Mouse (Mus musculus): ENCODE results near the gene Ccdc155.
"Not testable (repeated sequence)": the region's sequence is repeated elsewhere in the genome, so short reads cannot be mapped to it uniquely, and the experiment has no call there.

Gene Ccdc155

GRCm38 (mm10) chr7:45191161-45191560 is 13.5 kb downstream of the Ccdc155 start:
- no peak for DNase-seq (ENCODE audit: low spot score in 2 of 2)

- no peak for DNase-seq (ENCODE audit: low spot score in 2 of 2)
Observed at GRCm38 (mm10) chr7:45190186-45190585, 14.5 kb downstream of the Ccdc155 start.

- DNase-seq (ENCODE audit: low spot score in 2 of 2) = no peak
Observed at GRCm38 (mm10) chr7:45189600-45189999, 15.1 kb downstream of the Ccdc155 start.

DNA sequence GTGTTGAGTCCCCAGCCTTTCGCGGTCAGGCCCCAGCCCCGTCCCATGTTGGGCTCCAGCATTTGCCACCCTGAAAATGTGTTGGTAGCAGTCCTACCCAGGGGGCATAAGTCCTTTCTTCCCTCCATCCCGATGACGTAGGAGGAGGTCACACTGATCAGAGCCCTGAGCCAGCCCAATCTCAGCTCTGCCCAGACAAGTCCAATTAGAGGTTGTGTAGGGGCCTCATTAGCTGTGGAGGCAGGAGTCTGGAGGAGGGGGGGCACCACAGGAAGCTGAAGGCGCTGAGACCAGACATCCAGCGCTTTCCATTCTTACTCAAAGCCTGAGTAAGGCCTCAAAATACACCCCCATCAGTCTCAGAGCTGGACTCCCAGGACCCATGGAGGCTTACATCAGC is 18.8 kb downstream of the Ccdc155 start:
- no peak for DNase-seq (ENCODE audit: low spot score in 2 of 2)

DNA sequence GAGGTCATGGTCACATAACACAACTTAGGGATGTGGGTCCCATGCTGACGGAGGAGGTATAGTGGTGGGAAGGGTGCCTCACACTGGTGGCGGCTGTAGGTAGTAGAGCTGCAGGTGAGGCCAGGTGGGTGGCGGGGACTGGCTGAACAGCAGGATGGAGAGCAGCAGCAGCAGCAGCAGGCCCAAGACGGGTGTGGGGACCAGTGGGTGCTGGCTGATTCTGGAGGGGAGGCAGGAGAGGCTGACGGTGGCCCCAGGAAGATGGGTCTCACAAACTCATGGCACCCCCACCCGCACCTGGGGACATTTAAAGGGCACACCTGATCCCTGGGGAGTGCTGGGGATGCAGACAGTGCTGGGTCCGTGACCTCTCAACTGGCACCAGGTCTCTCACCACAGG is 21.0 kb downstream of the Ccdc155 start:
- no peak for DNase-seq (ENCODE audit: low spot score in 2 of 2)

- DNase-seq (ENCODE audit: low spot score in 2 of 2) = no peak
Observed at GRCm38 (mm10) chr7:45182606-45183005, 22.1 kb downstream of the Ccdc155 start.

GRCm38 (mm10) chr7:45182199-45182601 is 22.5 kb downstream of the Ccdc155 start:
- DNase-seq (ENCODE audit: low spot score in 2 of 2) = peak; percentile 75 to 84

GRCm38 (mm10) chr7:45181540-45181939 is 23.2 kb downstream of the Ccdc155 start:
- no peak for DNase-seq (ENCODE audit: low spot score in 2 of 2)

DNA sequence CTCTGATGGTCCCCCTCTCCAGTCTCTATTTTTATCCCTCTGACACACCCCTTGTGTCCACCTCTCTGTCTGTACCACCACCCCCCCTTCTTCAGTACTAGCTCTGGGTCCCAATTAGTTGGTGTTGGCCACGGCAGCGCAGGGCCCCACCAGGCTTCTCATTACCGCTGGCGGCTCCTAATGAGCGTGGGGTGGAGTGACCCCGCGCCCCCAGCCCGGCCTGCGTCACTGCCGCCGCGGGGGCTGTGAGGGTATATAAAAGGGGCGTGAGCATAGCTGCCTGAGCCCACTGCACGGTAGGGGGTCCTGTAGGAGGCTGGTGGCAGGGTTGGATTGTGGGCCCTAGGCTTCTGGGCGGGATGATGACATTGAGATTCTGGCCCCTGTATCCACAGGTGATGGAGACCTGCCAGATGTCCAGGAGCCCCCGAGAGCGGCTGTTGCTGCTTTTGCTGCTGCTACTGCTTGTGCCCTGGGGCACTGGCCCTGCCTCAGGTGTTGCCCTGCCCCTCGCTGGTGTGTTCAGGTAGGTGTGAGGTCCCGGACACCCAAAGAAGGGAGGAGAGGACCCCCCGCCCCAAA is 23.7 kb downstream of the Ccdc155 start, which contains the start of gene Pth2:
Gene Pth2, plus strand, starts transcription at position 100 of the 582 bp plus-strand sequence.
- DNase-seq (ENCODE audit: low spot score in 2 of 2) = no peak

DNA sequence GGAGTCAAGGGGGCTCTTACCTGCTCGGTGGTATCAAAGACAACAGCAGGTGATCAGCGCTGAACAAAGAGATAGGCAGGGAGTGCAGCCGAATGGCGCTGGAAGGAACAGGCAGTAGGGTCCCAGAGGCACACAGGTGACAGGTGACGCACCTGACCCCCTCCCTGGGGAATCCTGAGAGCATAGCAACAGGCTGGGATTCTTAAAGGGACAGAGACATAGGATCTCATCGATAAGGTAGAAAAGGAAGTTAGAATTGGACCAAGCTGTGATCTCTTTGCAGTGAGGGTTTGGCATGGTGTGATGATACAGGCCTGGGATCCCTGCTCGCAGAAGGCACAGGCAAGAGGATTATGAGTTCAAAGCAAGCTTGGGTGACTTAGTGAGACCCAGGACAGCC is 25.2 kb downstream of the Ccdc155 start, which contains the start of gene Gfy:
Gene Gfy, minus strand, starts transcription at position 101 of the 400 bp plus-strand sequence.
- DNase-seq (ENCODE audit: low spot score in 2 of 2) = no peak

GRCm38 (mm10) chr7:45178550-45178949 is 26.1 kb downstream of the Ccdc155 start:
- no peak for DNase-seq (ENCODE audit: low spot score in 2 of 2)

DNA sequence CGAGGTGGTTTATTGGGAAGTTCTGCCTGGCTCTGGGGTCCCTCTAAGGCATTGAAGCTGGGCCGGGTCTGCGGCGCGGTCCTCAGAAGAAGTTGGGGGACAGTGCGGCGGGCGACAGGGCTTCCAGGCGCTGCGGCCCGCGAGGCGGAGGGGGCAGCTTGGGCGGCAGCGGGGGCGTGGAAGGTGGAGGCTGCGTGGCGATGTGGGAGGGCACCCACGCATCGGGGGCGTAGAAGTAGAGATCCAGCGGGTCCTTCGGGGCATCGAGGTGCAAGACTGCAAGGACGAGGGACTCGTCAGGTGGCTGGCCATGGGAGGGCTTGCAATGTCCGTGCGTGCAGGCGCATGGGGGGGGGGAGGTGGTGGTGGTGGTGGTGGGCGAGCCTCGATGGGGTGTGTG is 28.3 kb downstream of the Ccdc155 start:
- DNase-seq (ENCODE audit: low spot score in 2 of 2) = no peak

GRCm38 (mm10) chr7:45175929-45176328 is 28.8 kb downstream of the Ccdc155 start:
- no peak for DNase-seq (ENCODE audit: low spot score in 2 of 2)

GRCm38 (mm10) chr7:45175398-45175797 is 29.3 kb downstream of the Ccdc155 start:
- no peak for DNase-seq (ENCODE audit: low spot score in 2 of 2)

GRCm38 (mm10) chr7:45174567-45175280 is 30.0 kb downstream of the Ccdc155 start:
- DNase-seq (ENCODE audit: low spot score in 2 of 2) = no peak

DNA sequence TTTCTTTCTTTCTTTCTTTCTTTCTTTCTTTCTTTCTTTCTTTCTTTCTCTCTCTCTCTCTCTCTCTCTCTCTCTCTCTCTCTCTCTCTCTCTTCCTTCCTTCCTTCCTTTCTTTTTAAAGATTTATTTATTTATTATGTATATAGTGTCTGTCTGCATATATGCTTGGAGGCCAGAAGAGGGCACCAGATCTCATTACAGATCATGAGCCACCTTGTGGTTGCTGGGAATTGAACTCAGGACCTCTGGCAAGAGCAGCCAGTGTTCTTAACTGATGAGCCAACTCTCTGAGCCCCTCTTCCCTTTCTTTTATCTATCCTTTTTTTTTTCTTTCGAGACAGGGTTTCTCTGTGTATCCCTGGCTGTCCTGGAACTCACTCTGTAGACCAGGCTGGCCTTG is 30.9 kb downstream of the Ccdc155 start:
- DNase-seq (ENCODE audit: low spot score in 2 of 2) = not testable (repeated sequence)

GRCm38 (mm10) chr7:45172974-45173373 is 31.7 kb downstream of the Ccdc155 start:
- no peak for DNase-seq (ENCODE audit: low spot score in 2 of 2)

- DNase-seq (ENCODE audit: low spot score in 2 of 2) = no peak
Observed at GRCm38 (mm10) chr7:45169495-45169894, 35.2 kb downstream of the Ccdc155 start.

DNA sequence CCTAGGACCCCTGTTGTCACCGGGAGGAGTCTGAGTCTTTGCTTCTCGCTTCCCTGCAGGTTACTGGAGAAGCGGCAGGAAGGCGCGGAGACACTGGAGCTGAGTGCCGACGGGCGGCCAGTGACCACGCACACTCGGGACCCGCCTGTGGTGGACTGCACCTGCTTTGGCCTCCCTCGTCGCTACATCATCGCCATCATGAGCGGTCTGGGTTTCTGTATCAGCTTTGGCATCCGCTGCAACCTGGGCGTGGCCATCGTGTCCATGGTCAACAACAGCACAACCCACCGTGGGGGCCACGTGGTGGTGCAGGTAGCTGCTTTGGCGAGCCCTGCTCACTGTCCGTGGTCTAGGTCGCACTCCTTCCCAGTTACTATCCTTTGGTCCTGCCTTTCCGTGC is 36.0 kb downstream of the Ccdc155 start:
- DNase-seq (ENCODE audit: low spot score in 2 of 2) = no peak

DNA sequence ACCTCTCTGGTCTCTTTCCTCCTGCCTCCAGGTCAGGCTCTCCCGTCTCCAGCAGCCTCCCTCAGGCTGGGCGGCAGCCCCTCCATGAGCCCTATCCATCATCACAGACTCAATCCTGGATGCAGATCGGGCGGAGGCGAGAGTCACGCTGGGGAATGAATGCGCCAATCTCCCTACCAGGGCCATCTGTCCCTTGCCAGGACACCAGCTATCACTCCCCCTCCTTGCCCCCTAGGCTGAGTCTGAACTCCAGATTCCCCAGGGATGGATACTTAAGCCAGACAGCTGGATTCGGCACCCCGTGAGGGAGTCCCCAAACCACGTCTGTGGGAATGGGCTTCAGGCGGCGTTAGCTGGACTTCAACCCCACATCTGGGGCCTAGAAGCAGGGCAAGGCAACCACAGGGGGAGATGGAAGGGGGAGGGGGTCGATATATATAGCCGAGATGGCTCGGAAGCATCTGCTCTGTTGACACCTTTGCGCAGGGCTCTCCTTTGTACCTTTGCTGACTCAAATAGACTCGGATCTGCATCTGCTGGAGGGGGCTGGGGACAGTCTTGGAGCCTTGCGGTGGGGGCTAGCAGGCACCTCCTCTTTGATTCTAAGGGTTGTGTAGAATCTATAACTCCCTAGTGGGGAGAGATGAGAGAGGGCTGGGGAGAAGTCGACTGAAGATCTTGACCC is 36.8 kb downstream of the Ccdc155 start:
- no peak for DNase-seq (ENCODE audit: low spot score in 2 of 2)

DNA sequence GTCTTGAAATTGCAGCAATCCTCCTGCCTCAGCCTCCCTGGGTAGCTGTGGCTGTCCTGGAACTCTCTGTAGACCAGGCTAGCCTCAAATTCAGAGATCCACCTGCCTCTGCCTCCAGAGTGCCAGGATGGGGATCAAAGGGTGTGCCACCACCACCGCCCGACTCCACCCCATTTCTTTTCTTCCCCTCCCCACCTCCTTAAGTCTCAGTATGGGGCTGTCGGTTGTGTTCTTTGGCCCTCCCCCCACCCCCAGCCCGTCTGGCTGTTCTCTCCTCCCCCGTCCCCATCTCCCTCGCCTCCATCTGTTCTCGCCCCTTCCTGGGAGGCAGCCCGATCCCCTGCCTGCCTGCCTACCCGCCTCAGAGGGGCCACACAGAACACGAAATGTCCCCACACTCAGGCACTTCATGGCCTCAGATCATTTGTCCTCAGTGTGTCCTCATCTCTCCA is 37.7 kb downstream of the Ccdc155 start:
- no peak for DNase-seq (ENCODE audit: low spot score in 2 of 2)

DNA sequence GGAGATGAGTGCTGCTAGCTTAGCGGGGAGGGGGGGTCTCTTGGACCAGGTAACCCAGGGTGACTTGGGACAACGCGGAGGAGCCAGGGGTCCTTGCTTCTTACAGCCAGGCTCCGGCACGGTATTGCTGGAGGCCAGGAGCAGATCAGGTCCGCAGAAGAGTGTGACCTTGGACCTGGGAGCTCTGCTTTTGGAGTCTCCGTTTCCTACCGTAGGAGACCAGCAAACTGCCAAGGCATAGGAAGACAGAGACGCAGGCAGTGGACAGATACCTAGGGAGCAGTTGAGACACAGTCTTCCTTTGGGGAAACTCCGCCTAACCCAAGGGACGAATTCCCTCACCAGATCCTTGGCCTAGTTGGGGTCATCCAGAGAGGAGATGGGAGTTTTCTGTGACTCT is 39.0 kb downstream of the Ccdc155 start:
- no peak for DNase-seq (ENCODE audit: low spot score in 2 of 2)

DNA sequence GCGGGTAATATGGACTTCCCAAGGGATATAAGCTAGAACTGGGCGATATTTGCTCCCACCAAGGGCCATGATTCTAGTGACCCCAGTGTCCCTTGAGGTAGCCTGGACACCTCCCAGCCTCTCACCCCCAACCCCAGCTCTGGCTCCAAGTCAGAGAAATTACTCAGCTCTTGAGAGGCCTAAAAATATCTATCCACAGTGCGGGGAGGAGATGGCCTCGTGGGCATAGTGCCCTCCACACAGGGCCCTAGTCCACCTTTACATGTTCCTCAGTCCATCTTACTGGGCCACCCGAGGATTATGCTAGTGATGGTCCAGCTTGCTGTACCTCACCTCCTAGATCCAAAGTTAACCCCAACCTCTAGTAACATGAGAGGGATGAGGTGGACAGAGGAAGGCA is 39.9 kb downstream of the Ccdc155 start:
- DNase-seq (ENCODE audit: low spot score in 2 of 2) = no peak
